Mouse (Mus musculus) spleen, postnatal 36 days (tissue): ENCODE data around the gene Cd79a.
A peak's percentile ranks its signal among the peaks of the same experiment; 100 is the strongest.

Source experiments
- DNase-seq, 2 experiments: peaks; one replicate each; pipeline ENCODE4 v3.0.0; 2022; ENCODE audit warnings: low spot score in 2 of 2, mixed read lengths in 1 of 2

Cd79a gene

GRCm38 (mm10) chr7:24918763-24919323 lies 21.7 kb downstream of the Cd79a start:
- DNase-seq: no peak

DNA sequence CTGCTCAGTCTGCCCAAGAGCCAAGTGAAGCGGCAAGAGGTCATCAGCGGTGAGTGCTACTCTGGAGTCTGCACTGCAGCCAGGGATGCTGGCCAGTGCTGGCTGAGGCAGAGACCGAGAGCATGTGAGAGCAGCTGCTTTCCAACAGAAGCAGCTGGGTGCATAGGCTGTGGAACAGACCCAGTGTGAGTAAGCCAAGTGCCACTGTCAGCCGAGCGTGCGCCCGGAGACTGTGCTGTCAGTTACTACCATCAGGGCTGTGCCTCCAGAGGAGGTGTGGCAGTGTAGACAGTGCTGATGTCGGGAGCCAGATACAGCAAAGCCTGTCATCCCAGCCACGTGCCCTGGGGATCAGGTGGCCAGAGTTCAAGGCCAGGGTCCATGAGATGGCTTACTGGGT lies 22.5 kb downstream of the Cd79a start:
- DNase-seq: no peak

DNA sequence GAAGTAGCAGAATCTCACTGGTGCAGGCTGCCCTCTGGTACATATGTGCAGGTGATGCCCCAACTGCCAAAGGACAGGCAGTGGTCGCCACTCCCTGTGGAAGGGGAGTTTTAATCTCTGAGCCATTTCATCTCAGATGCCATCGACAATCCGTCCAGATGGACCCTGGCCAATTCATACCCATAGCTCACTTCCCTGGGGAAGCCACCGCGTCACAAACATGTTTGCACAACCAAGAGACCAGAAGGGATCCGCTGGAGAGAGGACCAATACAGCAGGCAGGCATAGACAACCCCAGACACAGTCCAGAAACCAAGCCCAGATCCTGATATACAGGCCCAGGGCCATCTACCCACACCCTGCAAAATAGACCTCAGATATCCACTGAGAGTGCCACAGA lies 33.3 kb downstream of the Cd79a start:
- DNase-seq: no peak

DNA sequence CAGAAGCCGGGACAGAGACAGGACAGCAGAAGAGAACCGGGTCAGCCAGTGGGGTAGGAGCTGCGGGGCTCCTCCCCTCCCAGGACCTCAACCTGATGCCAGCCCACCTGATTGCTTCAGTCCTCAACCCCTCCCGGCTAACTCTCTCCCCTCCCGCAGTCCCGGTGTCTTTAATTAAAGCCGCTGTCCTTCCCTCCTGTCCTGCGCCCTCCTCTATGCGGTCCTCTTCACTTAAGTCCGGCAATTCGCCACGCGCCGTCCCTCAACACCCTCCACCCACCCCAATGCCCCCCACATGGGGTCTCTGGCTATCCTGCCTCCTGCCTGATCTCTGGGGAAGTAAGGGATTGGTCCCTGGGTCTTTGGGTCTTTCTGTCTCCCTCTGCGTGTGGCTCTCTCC lies 34.5 kb downstream of the Cd79a start:
- no peak for DNase-seq

- no peak for DNase-seq
These were observed 46.5 kb downstream of the Cd79a start for GRCm38 (mm10) chr7:24943641-24944040.

DNA sequence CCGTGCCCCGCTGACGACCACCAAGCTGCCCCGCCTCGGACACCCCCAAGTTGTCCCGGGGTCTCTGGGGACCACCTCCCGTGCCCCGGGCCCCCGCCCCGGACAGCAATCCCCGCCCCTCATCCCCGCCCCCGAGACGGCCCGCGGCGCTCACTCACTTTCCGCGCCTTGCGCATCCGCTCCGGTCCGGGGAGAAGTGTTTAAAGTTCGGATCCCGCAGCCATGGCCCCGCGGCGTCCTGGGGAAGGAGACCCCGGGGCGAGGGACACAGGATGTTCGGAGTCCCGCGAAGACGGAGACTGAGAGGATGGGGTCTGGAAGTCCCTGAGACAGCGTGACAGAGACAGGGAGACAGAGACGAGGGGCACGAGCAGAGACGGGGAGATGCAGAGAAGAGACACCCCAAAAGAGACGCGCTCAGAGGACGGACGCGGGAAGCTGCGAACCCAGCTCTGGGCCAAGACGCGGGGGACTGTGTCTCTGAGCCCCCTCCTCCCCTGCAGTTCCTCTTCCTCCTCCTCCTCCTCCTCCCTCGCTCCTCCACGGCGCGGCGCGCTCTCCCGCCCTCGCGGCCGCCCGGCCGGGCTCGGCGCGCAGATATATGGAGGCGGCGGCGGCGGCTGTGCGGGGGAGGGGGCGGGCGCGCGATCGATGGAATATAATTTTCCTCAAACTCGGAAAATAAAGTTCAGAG lies 47.2 kb downstream of the Cd79a start, which contains the start of gene Gm4881:
TSS of gene Gm4881 (minus strand) at position 238 of the 694 bp plus-strand sequence.
- DNase-seq: no peak

DNA sequence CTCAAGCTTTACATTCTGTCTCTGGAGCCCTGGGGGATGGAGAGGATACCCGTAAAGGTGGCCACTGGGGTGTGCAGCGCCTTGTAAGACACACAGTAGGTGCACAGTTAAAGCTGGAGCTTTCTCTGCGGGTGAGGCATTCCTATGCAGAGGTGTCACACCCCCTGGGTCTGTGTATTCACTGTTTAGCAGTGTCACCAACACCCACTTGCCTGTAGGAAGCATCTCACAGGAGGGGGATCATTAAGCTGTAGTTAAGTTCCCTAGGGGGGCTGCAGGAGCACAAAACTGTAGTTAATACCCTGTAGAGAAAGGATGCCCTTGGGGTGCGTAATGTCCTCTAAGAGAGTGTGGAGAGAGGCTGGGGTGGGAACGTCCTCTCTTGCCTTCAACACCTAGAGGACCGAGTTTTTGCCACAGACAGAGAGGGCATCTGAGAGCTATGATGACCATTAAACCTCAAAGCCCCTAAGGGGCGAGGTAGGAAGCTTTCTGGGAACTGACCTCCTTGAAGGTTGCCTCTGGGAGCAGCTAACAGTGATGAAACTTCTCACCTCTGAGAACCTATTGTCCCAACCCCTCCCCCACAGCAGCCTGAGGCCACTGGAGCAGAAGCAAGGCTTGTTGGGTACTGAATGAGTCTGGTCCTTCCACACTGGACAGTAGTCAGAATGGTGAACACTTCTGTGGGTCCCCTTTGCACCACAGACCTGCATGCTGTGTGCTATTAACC lies 50.3 kb downstream of the Cd79a start:
- no peak for DNase-seq

GRCm38 (mm10) chr7:24948774-24949173 lies 51.6 kb downstream of the Cd79a start:
- DNase-seq: no peak

DNA sequence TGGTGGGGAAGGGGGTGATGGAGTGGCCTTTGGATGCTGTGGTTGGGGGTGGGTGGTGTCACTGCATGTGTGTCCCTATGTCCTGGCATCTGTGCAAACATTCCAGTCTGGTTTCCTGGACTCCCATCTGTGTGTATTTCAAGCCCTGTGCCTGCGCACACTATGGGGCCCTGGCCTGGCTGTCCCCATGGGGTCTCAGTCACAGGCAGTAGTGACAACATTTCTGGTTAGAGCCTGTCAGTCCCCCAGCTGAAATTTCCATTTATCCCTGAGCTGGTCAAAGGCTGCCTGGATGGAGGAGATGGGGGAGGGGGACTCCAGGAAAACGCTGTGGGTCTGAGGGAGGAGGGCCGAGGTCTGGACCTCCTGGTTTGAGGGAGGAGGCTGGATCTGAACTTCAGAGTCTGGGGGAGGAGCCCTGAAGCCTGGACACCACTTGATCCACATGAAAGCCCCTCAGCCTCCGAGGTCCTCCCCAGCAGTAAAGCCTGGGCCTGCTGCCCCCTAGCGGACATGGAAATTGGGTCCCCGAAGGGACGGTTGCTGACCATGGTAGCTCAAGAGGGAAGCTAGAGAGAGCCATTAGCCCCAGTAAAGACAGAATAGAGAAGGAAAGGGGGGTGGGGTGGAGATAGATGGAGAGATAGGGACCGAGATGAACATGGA lies 52.9 kb downstream of the Cd79a start:
- DNase-seq: peak; percentile 69 to 77
